Mouse (Mus musculus) kidney, embryonic 15.5 days (tissue): ENCODE measurements around the gene Aggf1. TPM values are rescaled to one million over a fixed set of nuclear protein-coding genes. Genes with fewer than 3 reads are reported as not detected.
A peak's percentile ranks its signal among the peaks of the same experiment; 100 is the strongest.
"Not testable (repeated sequence)": the region's sequence is repeated elsewhere in the genome, so short reads cannot be mapped to it uniquely, and the experiment has no call there.

ENCODE experiments used
- ATAC-seq: fragments of 200-750 bp; cut with Nextera tagmentation; replicated peaks from 2 replicates; pipeline ENCODE4 v1.8.0; 2017; ENCODE audit warnings: moderate TSS enrichment; ENCODE audit not compliant: low FRiP score
- H3K27ac ChIP-seq: fragments of 300-500 bp; sonication (generic); 2 replicates; pipeline ENCODE4 v1.5.1; 2015; ENCODE audit warnings: mild to moderate bottlenecking, inconsistent platforms
- H3K27me3 ChIP-seq: fragments of 300-500 bp; sonication (generic); 2 replicates; pipeline ENCODE4 v1.6.1; 2015; ENCODE audit warnings: inconsistent platforms
- H3K36me3 ChIP-seq: fragments of 300-500 bp; sonication (generic); 2 replicates; pipeline ENCODE4 v1.6.1; 2015; ENCODE audit warnings: inconsistent platforms
- H3K4me1 ChIP-seq: fragments of 300-500 bp; sonication (generic); 2 replicates; pipeline ENCODE4 v1.6.1; 2015; ENCODE audit warnings: inconsistent platforms
- H3K4me2 ChIP-seq: fragments of 300-500 bp; sonication (generic); 2 replicates; pipeline ENCODE4 v1.6.1; 2015; ENCODE audit warnings: moderate library complexity, mild to moderate bottlenecking, inconsistent platforms
- H3K4me3 ChIP-seq: fragments of 300-500 bp; sonication (generic); replicated peaks from 2 replicates; pipeline ENCODE4 v1.5.1; 2015; ENCODE audit warnings: mild to moderate bottlenecking, inconsistent platforms
- H3K9ac ChIP-seq: fragments of 300-500 bp; sonication (generic); 2 replicates; pipeline ENCODE4 v1.6.1; 2015; ENCODE audit warnings: mild to moderate bottlenecking, inconsistent platforms
- H3K9me3 ChIP-seq: fragments of 300-500 bp; sonication (generic); replicated peaks from 2 replicates; pipeline ENCODE4 v1.6.1; 2016; ENCODE audit warnings: inconsistent platforms
- WGBS: fragments of 180-500 bp; shearing (Covaris S2); methylation state at CpG from one replicate; pipeline ENCODE4 v1.1.7; 2015; ENCODE audit warnings: mixed read lengths; 5-methylcytosine and 5-hydroxymethylcytosine counted together
- polyA plus RNA-seq: library from polyadenylated mRNA; unstranded; fragments of >200 nt; fragmentation: Nextera tagmentation; extraction: Ambion mirVana; gene quantifications from 2 replicates; pipeline ENCODE4 v1.2.1, GENCODE M21; 2015

The Aggf1 gene
- polyA plus RNA-seq, result 35.9 and 37.4 TPM in 2 replicates

GRCm38 (mm10) chr13:95374701-95375553 lies at the start of gene Aggf1:
Gene Aggf1 (minus strand): TSS chr13:95375352.
- H3K4me1 ChIP-seq, result peaks cover 11% of the 10 kb centered on the region
- no peaks in the 10 kb centered on the region for H3K9me3 ChIP-seq
- H3K27me3 ChIP-seq, result no peaks in the 10 kb centered on the region
- H3K4me2 ChIP-seq, result peak within 1 kb of the TSS; percentile 65
- peak; percentile 99 for ATAC-seq
- H3K9ac ChIP-seq, result peak within 1 kb of the TSS; percentile 75
- peaks cover 12% of the 10 kb centered on the region for H3K36me3 ChIP-seq
- under 1% methylated on average over 86 of the region's 86 CpGs for WGBS
- H3K4me3 ChIP-seq, result peak within 1 kb of the TSS; percentile 77
- H3K27ac ChIP-seq, result peak within 1 kb of the TSS; percentile 83

DNA sequence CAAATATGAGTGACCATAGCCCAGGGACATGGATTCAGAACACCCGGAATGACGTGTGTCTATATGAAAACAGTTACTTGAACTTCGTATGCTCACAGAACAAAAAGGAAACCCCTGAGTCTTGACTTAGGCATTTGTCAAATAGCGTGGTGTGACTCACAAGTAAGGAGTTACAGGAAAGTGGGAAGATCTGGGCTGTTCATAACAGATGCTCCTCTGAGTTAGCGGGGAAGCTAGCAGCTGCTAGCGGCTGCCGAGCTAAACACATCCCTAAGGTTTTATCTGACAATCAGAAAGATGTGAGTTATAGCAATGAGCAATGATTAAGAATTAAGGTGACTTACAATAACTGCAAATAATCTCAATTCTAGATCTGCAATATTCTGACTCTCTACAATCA lies 49.8 kb upstream of the Aggf1 start:
- H3K27me3 ChIP-seq, result no peaks in the 10 kb centered on the region; the same call in 1 of the 2 replicates
- H3K9me3 ChIP-seq, result no peaks in the 10 kb centered on the region
- H3K4me1 ChIP-seq, result no peaks in the 10 kb centered on the region
- WGBS, result 68% methylated on average over 7 of the region's 7 CpGs
- no peak overlapping the region for H3K4me3 ChIP-seq
- no peaks in the 10 kb centered on the region for H3K36me3 ChIP-seq
- no peak overlapping the region for H3K4me2 ChIP-seq
- H3K9ac ChIP-seq, result no peak overlapping the region
- no peak for ATAC-seq
- H3K27ac ChIP-seq, result no peak overlapping the region

DNA sequence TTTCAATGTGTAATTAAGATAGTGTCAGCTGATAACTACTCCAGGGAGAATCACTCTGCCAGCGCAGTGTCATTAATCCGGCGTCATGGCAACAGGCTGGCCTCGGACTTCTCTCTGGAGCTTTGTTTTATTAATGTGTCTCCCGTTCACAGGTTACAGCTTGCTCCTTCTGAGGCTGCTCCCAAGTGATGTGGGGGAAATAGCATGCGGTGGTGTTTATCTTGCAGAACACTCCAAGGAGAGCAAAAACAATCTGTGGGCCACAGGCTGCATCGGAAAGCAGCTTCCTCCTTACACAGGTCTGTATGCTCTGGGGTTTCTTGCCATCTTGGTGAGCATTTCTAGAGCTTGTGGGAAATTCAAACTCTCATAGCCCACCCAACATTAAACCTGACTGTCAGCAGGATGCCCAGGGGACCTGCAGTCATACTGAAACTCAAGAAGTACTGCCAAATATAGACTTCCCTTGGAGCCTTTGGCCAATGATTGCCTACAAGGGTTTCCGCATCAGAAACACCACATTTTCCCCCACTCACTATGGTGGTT lies 44.1 kb upstream of the Aggf1 start:
- H3K27ac ChIP-seq, result no peak overlapping the region
- H3K4me1 ChIP-seq, result peaks cover 9% of the 10 kb centered on the region
- peak overlapping the region; percentile 5; the same call in 1 of the 2 replicates for H3K4me2 ChIP-seq
- no peaks in the 10 kb centered on the region for H3K9me3 ChIP-seq
- WGBS, result 11% methylated on average over 8 of the region's 8 CpGs
- no peaks in the 10 kb centered on the region for H3K27me3 ChIP-seq
- no peaks in the 10 kb centered on the region for H3K36me3 ChIP-seq
- ATAC-seq, result no peak
- H3K9ac ChIP-seq, result no peak overlapping the region
- no peak overlapping the region for H3K4me3 ChIP-seq

GRCm38 (mm10) chr13:95418575-95419203 lies 43.5 kb upstream of the Aggf1 start:
- no peak overlapping the region for H3K9ac ChIP-seq
- ATAC-seq, result no peak

DNA sequence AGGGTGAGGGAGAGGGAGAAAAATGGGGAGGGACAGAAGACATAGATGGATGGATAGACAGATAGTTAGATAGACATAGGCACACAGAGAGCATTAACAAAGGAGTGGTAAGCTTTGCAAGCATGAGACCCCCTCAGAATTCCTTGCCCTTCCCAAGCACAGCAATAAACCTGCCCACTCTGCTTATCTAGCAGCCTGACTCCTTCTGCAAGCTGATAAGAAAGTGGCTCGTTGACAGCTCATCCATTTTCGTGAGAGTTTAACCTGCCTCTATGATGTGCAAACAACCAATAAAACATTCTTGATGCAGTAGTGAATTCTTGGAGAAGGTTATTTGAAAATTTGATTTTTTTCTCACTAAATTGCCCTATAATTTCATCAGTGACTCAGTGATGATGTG lies 37.1 kb upstream of the Aggf1 start:
- ATAC-seq, result no peak
- no peaks in the 10 kb centered on the region for H3K36me3 ChIP-seq
- H3K9me3 ChIP-seq, result no peaks in the 10 kb centered on the region
- no peaks in the 10 kb centered on the region for H3K4me1 ChIP-seq
- no peak overlapping the region for H3K4me2 ChIP-seq
- no peak overlapping the region for H3K9ac ChIP-seq
- H3K4me3 ChIP-seq, result no peak overlapping the region
- WGBS, result 32% methylated on average over 2 of the region's 2 CpGs
- H3K27me3 ChIP-seq, result no peaks in the 10 kb centered on the region
- H3K27ac ChIP-seq, result no peak overlapping the region

More at GRCm38 (mm10) chr13:95418575-95419203, 43.5 kb upstream of the Aggf1 start:
- Histone ChIP-seq H3K27me3 (no peaks in the 10 kb centered on the region), H3K9me3 (no peaks in the 10 kb centered on the region), H3K4me1 (peaks cover 9% of the 10 kb centered on the region), H3K36me3 (no peaks in the 10 kb centered on the region), H3K27ac (no peak overlapping the region), H3K4me2 (no peak overlapping the region), H3K4me3 (no peak overlapping the region)
- 53% methylated on average over 6 of the region's 6 CpGs for WGBS

- no peak overlapping the region for H3K4me3 ChIP-seq
- H3K27me3 ChIP-seq, result no peaks in the 10 kb centered on the region
- WGBS, result 92% methylated on average over 7 of the region's 7 CpGs
- H3K9me3 ChIP-seq, result peaks cover 15% of the 10 kb centered on the region
- no peak for ATAC-seq
- H3K4me2 ChIP-seq, result no peak overlapping the region
- peaks cover 3% of the 10 kb centered on the region; the same call in 1 of the 2 replicates for H3K4me1 ChIP-seq
- no peak overlapping the region for H3K9ac ChIP-seq
- H3K27ac ChIP-seq, result no peak overlapping the region
- H3K36me3 ChIP-seq, result no peaks in the 10 kb centered on the region
Observed at GRCm38 (mm10) chr13:95393242-95393641, 18.1 kb upstream of the Aggf1 start.

DNA sequence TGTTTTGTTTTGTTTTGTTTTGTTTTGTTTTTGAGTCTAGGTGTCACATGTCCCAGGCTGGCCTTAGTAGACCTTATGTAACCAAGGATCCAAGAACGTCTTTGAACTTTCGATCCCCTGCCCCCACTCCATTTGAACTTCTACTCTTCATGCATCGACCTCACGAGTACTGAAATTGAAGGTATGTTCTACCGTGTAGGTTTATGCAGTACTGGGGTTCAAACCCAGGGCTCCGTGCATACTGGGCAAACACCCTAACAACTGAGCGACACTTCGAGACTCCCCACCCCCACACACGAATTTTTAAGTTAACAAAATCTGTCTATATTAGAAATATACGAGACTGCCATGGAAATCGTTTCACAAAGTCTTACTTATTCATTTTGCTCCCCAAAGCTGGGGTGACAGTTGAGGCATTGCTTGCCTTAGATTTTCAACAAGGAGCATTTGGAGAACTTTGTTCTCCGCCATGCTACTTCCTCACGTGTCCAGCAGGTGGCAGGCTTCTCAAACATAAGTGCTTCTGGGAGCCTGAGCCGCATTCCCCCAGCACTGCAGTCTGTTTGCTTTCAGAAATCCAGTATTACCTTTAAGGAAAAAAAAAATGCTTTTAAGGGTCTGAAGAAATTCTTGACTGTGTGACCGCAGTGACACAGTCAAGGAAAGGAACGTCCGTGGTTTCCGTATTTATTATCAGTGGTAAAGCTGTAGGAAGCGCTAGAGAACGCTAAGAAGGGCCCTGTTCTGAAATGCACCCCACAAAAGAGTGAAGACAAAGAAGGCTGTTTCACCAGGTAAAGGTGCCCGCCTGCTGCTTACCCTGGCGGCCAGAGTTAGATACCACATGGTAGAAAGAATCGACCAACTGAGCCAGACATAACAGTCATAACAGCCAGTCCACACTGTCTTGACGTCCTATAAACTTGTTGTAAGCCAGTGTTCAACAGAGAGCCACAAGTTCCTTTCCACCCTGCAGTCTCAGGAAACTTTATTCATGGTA lies 15.0 kb upstream of the Aggf1 start:
- Histone ChIP-seq H3K27ac (no peak overlapping the region), H3K27me3 (no peaks in the 10 kb centered on the region), H3K4me2 (0 out of 2 replicates have a peak overlapping the region, but pooled peaks have one; percentile 30), H3K4me3 (no peak overlapping the region), H3K9me3 (0 out of 2 replicates have a peak, but pooled peaks cover 1% of the 10 kb centered on the region), H3K4me1 (peaks cover 3% of the 10 kb centered on the region; the same call in 1 of the 2 replicates), H3K36me3 (no peaks in the 10 kb centered on the region), H3K9ac (no peak overlapping the region)
- 31% methylated on average over 24 of the region's 24 CpGs for WGBS
- no peak for ATAC-seq

DNA sequence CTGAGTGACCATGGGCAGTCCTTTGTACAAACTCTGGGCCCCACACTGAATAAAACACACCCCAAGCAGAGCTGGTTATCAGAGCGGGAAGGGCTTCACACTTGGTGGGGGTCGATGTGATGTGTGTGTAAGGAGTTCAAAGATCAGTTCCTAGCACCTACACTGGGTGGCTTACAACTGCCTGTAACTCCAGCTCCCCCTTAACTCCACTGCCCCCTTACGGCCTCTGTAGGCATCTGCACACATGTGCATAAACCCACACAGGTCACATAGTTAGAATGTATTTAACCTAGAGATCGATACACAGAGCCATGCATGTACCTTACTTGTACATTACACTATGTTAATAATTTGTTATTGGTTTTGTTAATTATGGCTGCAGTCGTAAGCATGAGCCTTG lies 13.1 kb upstream of the Aggf1 start:
- WGBS, result 83% methylated on average over 5 of the region's 5 CpGs
- Histone ChIP-seq H3K4me3 (no peak overlapping the region), H3K27me3 (no peaks in the 10 kb centered on the region), H3K36me3 (no peaks in the 10 kb centered on the region), H3K9me3 (no peaks in the 10 kb centered on the region), H3K4me1 (peaks cover 3% of the 10 kb centered on the region; the same call in 1 of the 2 replicates), H3K4me2 (no peak overlapping the region), H3K27ac (no peak overlapping the region), H3K9ac (no peak overlapping the region)
- no peak for ATAC-seq

DNA sequence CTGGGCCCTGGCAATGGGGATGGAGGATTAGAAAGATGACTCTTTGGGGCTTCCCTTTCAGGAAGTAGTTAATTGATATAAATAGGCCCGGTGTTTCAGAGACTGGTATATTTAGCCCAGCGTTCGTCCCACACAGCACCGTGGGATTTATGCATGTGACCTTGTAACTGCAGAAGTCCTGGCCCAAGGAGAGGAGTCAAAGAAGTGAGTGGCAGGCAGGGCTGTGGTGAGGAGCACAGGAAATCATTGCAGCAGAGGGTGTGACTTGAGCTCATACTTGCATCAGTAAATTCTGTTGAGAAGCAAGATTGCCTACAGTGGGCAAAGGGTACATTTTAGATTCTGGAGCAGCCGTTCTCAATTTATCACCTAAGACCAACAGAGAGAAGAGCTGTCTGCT lies 7.3 kb upstream of the Aggf1 start:
- Histone ChIP-seq H3K4me2 (no peak overlapping the region), H3K9ac (no peak overlapping the region), H3K4me1 (no peaks in the 10 kb centered on the region), H3K27ac (no peak overlapping the region), H3K36me3 (no peaks in the 10 kb centered on the region), H3K27me3 (no peaks in the 10 kb centered on the region), H3K9me3 (no peaks in the 10 kb centered on the region), H3K4me3 (no peak overlapping the region)
- no peak for ATAC-seq
- WGBS, result 43% methylated on average over 5 of the region's 5 CpGs

- no peak for ATAC-seq
- 85% methylated on average over 3 of the region's 3 CpGs for WGBS
- no peak overlapping the region for H3K27ac ChIP-seq
- no peaks in the 10 kb centered on the region for H3K27me3 ChIP-seq
- H3K4me1 ChIP-seq, result peaks cover 7% of the 10 kb centered on the region
- no peaks in the 10 kb centered on the region for H3K36me3 ChIP-seq
- no peak overlapping the region for H3K9ac ChIP-seq
- no peaks in the 10 kb centered on the region for H3K9me3 ChIP-seq
- H3K4me2 ChIP-seq, result no peak overlapping the region
- H3K4me3 ChIP-seq, result no peak overlapping the region
Observed at GRCm38 (mm10) chr13:95378696-95379095, 3.5 kb upstream of the Aggf1 start.

- H3K4me2 ChIP-seq, H3K9me3 ChIP-seq, H3K27me3 ChIP-seq, ATAC-seq, H3K36me3 ChIP-seq, H3K4me3 ChIP-seq, H3K27ac ChIP-seq, H3K9ac ChIP-seq: not testable (repeated sequence)
- 94% methylated on average over 11 of the region's 11 CpGs for WGBS
- peaks cover 11% of the 10 kb centered on the region for H3K4me1 ChIP-seq
Observed at GRCm38 (mm10) chr13:95376689-95377289, 1.6 kb upstream of the Aggf1 start.
